ENCODE assay signal across 21 mouse cellular contexts in genomic region chr16:23295720-23296119, GRCm38 (mm10).
A peak's percentile ranks its signal among the peaks of the same experiment; 100 is the strongest.
DNase-seq lines count a peak whose midpoint lies in the region; ATAC-seq and TF ChIP-seq lines count a peak whose summit lies in the region.
"Had no signal": no experiment of that assay in that cellular context is flagged by ENCODE, and none has a peak within 500 bp of the region (broad histone marks: within the 10 kb centered on the region; RNA-seq: fewer than 3 reads in every experiment).

No protein-coding gene starts in this region.

- H3K9me3 ChIP-seq in liver, postnatal 0 days (ENCODE audit: low read length), result no peaks in the 10 kb centered on the region
- no peaks in the 10 kb centered on the region for H3K9me3 ChIP-seq in lung, embryonic 16.5 days (ENCODE audit: control insufficient read depth, low read length)
- no peaks in the 10 kb centered on the region for H3K9me3 ChIP-seq in stomach, postnatal 0 days (ENCODE audit: control insufficient read depth, low read length)
- H3K9me3 ChIP-seq: heart, embryonic 13.5 days; hindbrain, embryonic 10.5 days; kidney, embryonic 15.5 days; limb, embryonic 12.5 days; liver, embryonic 15.5 days; neural tube, embryonic 13.5 days had no signal

- H3K9ac ChIP-seq in liver, postnatal 0 days (replicated peaks), result no peak overlapping the region
- H3K9ac ChIP-seq in lung, embryonic 16.5 days (ENCODE audit: low read length), result no peak overlapping the region
- H3K9ac ChIP-seq in stomach, postnatal 0 days (ENCODE audit: low read length), result no peak overlapping the region
- H3K9ac ChIP-seq: heart, embryonic 13.5 days; kidney, embryonic 15.5 days; limb, embryonic 12.5 days; liver, embryonic 15.5 days; neural tube, embryonic 13.5 days had no signal

- peak; percentile 35 for DNase-seq in gastrocnemius, adult 18-20 months (ENCODE audit: low spot score)
- DNase-seq in gastrocnemius, postnatal 14 days, result no peak
- DNase-seq in liver, postnatal 0 days, result no peak
- DNase-seq in liver, result no peak
- no peak for DNase-seq in left cerebral cortex, adult 8-10 months (ENCODE audit: low spot score in 2 of 2)
- no peak for DNase-seq in stomach, postnatal 0 days (ENCODE audit: low spot score)
- DNase-seq: adrenal gland, postnatal 10 days; cerebellum, adult 11-12 months; cerebellum, postnatal 36 days; layer of hippocampus, postnatal 36 days; right cerebral cortex, postnatal 25 days; thymus, postnatal 36 days had no signal

- no peak for ATAC-seq in liver, postnatal 0 days
- peak; percentile 91 for ATAC-seq in lung, embryonic 16.5 days (ENCODE audit: low read depth)
- ATAC-seq in stomach, postnatal 0 days (ENCODE audit: low FRiP score, low TSS enrichment), result no peak
- ATAC-seq: forebrain, embryonic 16.5 days had no signal

- H3K36me3 ChIP-seq in liver, postnatal 0 days (replicated peaks; ENCODE audit: insufficient read depth, low read length), result no peaks in the 10 kb centered on the region
- no peaks in the 10 kb centered on the region for H3K36me3 ChIP-seq in lung, embryonic 16.5 days (ENCODE audit: control insufficient read depth, insufficient read depth, low read length)
- no peaks in the 10 kb centered on the region for H3K36me3 ChIP-seq in small intestine, adult 2 months (ENCODE audit: control insufficient read depth, insufficient read depth, low read length)
- no peaks in the 10 kb centered on the region for H3K36me3 ChIP-seq in stomach, postnatal 0 days (ENCODE audit: control insufficient read depth, insufficient read depth, low read length)
- H3K36me3 ChIP-seq: kidney, embryonic 15.5 days; liver, embryonic 15.5 days; neural tube, embryonic 13.5 days had no signal

- 79% methylated on average over 5 of the region's 5 CpGs for WGBS in liver, postnatal 0 days (ENCODE audit: insufficient replicate concordance)
- WGBS in lung, embryonic 16.5 days, result 37% methylated on average over 5 of the region's 5 CpGs
- 73% methylated on average over 5 of the region's 5 CpGs for WGBS in small intestine, adult 2 months
- 80% methylated on average over 5 of the region's 5 CpGs for WGBS in stomach, postnatal 0 days

- H3K4me1 ChIP-seq in liver, postnatal 0 days (ENCODE audit: insufficient read depth), result peaks cover 6% of the 10 kb centered on the region; the same call in 1 of the 2 replicates
- peaks cover 28% of the 10 kb centered on the region for H3K4me1 ChIP-seq in lung, embryonic 16.5 days (replicated peaks; ENCODE audit: control insufficient read depth, insufficient read depth, low read length)
- peaks cover 2% of the 10 kb centered on the region; the same call in 1 of the 2 replicates for H3K4me1 ChIP-seq in small intestine, adult 2 months (ENCODE audit: control insufficient read depth, insufficient read depth, insufficient read length, low read length)
- H3K4me1 ChIP-seq in stomach, postnatal 0 days (replicated peaks; ENCODE audit: control insufficient read depth, insufficient read depth), result no peaks in the 10 kb centered on the region
- H3K4me1 ChIP-seq: hindbrain, embryonic 10.5 days; kidney, embryonic 15.5 days; neural tube, embryonic 13.5 days had no signal

- TF ChIP-seq CTCF in liver, postnatal 0 days (IDR thresholded peaks at IDR 0.05; ENCODE audit: low read depth), result no peak
- TF ChIP-seq CTCF in small intestine, adult 2 months (IDR thresholded peaks at IDR 0.05; ENCODE audit: extremely low read depth, insufficient read length, insufficient replicate concordance, low read depth, low read length), result no peak
- TF ChIP-seq CTCF in stomach, postnatal 0 days (IDR thresholded peaks at IDR 0.05; ENCODE audit: low read depth), result no peak

- TF ChIP-seq POLR2A in small intestine, adult 2 months (IDR thresholded peaks at IDR 0.05; ENCODE audit: low read depth, low read length), result no peak

- H3K4me3 ChIP-seq in liver, postnatal 0 days (ENCODE audit: low read depth, low read length), result no peak overlapping the region
- H3K4me3 ChIP-seq in lung, embryonic 16.5 days (ENCODE audit: low read length), result no peak overlapping the region
- no peak overlapping the region for H3K4me3 ChIP-seq in small intestine, adult 2 months (ENCODE audit: low read depth, low read length)
- no peak overlapping the region for H3K4me3 ChIP-seq in stomach, postnatal 0 days (ENCODE audit: low read depth, low read length)
- H3K4me3 ChIP-seq: heart, embryonic 13.5 days; hindbrain, embryonic 10.5 days; kidney, embryonic 15.5 days; limb, embryonic 12.5 days; liver, embryonic 15.5 days; neural tube, embryonic 13.5 days had no signal

- intact Hi-C loops in gastrocnemius, postnatal 14 days (cut with DNase I; ENCODE audit: low total_unique reads), result no loop called here

- TF ChIP-seq EP300 in liver, postnatal 0 days (IDR thresholded peaks at IDR 0.05; ENCODE audit: low read depth), result no peak
- no peak for TF ChIP-seq EP300 in stomach, postnatal 0 days (optimal IDR thresholded peaks at IDR 0.05)

- H3K27ac ChIP-seq in liver, postnatal 0 days (ENCODE audit: low read depth), result peak overlapping the region; percentile 83
- peak overlapping the region; percentile 89 for H3K27ac ChIP-seq in lung, embryonic 16.5 days (ENCODE audit: low read length)
- peak overlapping the region; percentile 39; the same call in 1 of the 2 replicates for H3K27ac ChIP-seq in small intestine, adult 2 months (ENCODE audit: insufficient read depth, low read depth, low read length)
- H3K27ac ChIP-seq in stomach, postnatal 0 days (replicated peaks), result no peak overlapping the region
- H3K27ac ChIP-seq: heart, embryonic 13.5 days; hindbrain, embryonic 10.5 days; kidney, embryonic 15.5 days; limb, embryonic 12.5 days; neural tube, embryonic 13.5 days had no signal

- H3K27me3 ChIP-seq in liver, postnatal 0 days (ENCODE audit: insufficient read depth, low read length), result no peaks in the 10 kb centered on the region
- H3K27me3 ChIP-seq in lung, embryonic 16.5 days (ENCODE audit: control insufficient read depth, insufficient read depth, low read depth, low read length), result no peaks in the 10 kb centered on the region
- no peaks in the 10 kb centered on the region for H3K27me3 ChIP-seq in small intestine, adult 2 months (ENCODE audit: control insufficient read depth, insufficient read depth, low read length)
- no peaks in the 10 kb centered on the region for H3K27me3 ChIP-seq in stomach, postnatal 0 days (ENCODE audit: control insufficient read depth, insufficient read depth, low read length)
- H3K27me3 ChIP-seq: kidney, embryonic 15.5 days; limb, embryonic 12.5 days; liver, embryonic 15.5 days; neural tube, embryonic 13.5 days had no signal

- no peak overlapping the region for H3K4me2 ChIP-seq in liver, postnatal 0 days (ENCODE audit: low read depth, low read length)
- H3K4me2 ChIP-seq in lung, embryonic 16.5 days (ENCODE audit: low read depth, low read length), result no peak overlapping the region
- no peak overlapping the region for H3K4me2 ChIP-seq in stomach, postnatal 0 days (replicated peaks; ENCODE audit: low read depth)
- H3K4me2 ChIP-seq: heart, embryonic 13.5 days; kidney, embryonic 15.5 days; limb, embryonic 12.5 days; liver, embryonic 15.5 days; neural tube, embryonic 13.5 days had no signal
